Mouse (Mus musculus) forebrain, embryonic 11.5 days (tissue): ENCODE results near the gene Asb4. TPM values are rescaled to one million over a fixed set of nuclear protein-coding genes. Genes with fewer than 3 reads are reported as not detected.

Experiments used
- ATAC-seq: fragments of 200-750 bp; cut with Nextera tagmentation; replicated peaks from 2 replicates; pipeline ENCODE4 v1.8.0; 2017; ENCODE audit warnings: moderate TSS enrichment; ENCODE audit not compliant: low FRiP score
- DNase-seq: peaks from one replicate; pipeline ENCODE4 v3.0.0-alpha.2; 2017; ENCODE audit warnings: low spot score
- H3K27ac ChIP-seq: fragments of 300-500 bp; sonication (generic); 2 replicates; pipeline ENCODE4 v1.5.1; 2014; ENCODE audit warnings: low read depth, low read length
- H3K27me3 ChIP-seq: fragments of 300-500 bp; sonication (generic); 2 replicates; pipeline ENCODE4 v1.6.1; 2014; ENCODE audit warnings: mild to moderate bottlenecking, low read length, mixed read lengths; ENCODE audit not compliant: control insufficient read depth, insufficient read depth
- H3K36me3 ChIP-seq: fragments of 300-500 bp; sonication (generic); 2 replicates; pipeline ENCODE4 v1.6.1; 2014; ENCODE audit warnings: mild to moderate bottlenecking, low read length, moderate library complexity, mixed read lengths; ENCODE audit not compliant: control insufficient read depth, insufficient read depth
- H3K4me1 ChIP-seq: fragments of 300-500 bp; sonication (generic); replicated peaks from 2 replicates; pipeline ENCODE4 v1.6.1; 2014; ENCODE audit warnings: low read length, mixed read lengths; ENCODE audit not compliant: control insufficient read depth, insufficient read depth
- H3K4me2 ChIP-seq: fragments of 300-500 bp; sonication (generic); 2 replicates; pipeline ENCODE4 v1.6.1; 2014; ENCODE audit warnings: low read depth, mild to moderate bottlenecking, low read length, moderate library complexity, mixed read lengths; ENCODE audit not compliant: severe bottlenecking
- H3K4me3 ChIP-seq: fragments of 300-500 bp; sonication (generic); 2 replicates; pipeline ENCODE4 v1.5.1; 2014; ENCODE audit warnings: low read depth, low read length
- H3K9ac ChIP-seq: fragments of 300-500 bp; sonication (generic); 2 replicates; pipeline ENCODE4 v1.6.1; 2014; ENCODE audit warnings: low read length
- H3K9me3 ChIP-seq: fragments of 300-500 bp; sonication (generic); 2 replicates; pipeline ENCODE4 v1.6.1; 2016; ENCODE audit warnings: low read length, mixed read lengths; ENCODE audit not compliant: control insufficient read depth
- WGBS: fragments of 180-500 bp; shearing (Covaris S2); extraction: QIAGEN DNeasy Blood & Tissue Kit; methylation state at CpG from one replicate; pipeline ENCODE4 v1.1.7; 2014; 5-methylcytosine and 5-hydroxymethylcytosine counted together
- polyA plus RNA-seq: library from polyadenylated mRNA; unstranded; fragments of >200 nt; fragmentation: Nextera tagmentation; extraction: Ambion mirVana; gene quantifications from 2 replicates; pipeline ENCODE4 v1.2.1, GENCODE M21; 2014

The Asb4 gene
- polyA plus RNA-seq, 1 experiment from 2014 or later = 33.4 TPM

DNA sequence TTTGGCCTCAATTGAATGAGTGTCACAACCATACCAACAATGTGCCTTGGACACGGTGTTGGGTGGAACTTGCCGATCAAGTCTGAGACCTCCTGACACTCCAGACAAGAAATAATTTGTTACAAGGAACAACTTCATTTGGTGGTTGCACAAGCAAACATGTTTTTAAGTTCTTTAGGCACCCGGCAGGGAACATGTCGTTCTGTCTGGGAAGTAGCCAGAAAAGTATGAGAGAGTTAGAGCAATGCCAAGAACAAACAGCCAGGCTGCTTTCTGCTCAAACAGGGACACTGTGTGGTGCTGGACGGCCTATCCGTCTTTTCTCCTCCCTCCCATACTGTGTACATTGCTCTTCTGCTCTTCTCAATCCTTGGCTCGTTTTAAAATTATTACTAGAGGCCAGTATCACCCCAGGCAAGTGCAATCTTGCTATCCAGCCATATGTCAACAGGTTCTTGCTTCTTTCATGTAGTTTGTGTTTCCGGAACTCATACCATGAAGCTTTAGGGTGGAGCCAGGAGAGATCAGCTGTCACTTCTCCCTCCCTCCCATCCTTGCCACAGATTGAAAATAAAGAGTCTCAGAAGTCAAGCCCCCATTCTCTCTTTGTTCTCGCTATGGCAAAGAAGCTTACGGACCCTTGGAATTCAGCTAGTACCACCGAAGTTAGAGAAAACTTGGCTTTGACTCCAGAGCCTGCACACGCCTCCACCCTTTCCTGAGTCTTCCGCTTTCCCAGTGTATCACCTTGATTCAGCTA, 60.1 kb downstream of the Asb4 start:
- H3K27me3 ChIP-seq = no peaks in the 10 kb centered on the region
- H3K4me2 ChIP-seq = no peak overlapping the region
- H3K27ac ChIP-seq = no peak overlapping the region
- H3K4me1 ChIP-seq = peaks cover 5% of the 10 kb centered on the region; the same call in 1 of the 2 replicates
- DNase-seq = no peak
- H3K4me3 ChIP-seq = no peak overlapping the region
- 26% methylated on average over 13 of the region's 13 CpGs for WGBS
- no peaks in the 10 kb centered on the region for H3K9me3 ChIP-seq
- no peak for ATAC-seq
- no peak overlapping the region for H3K9ac ChIP-seq
- no peaks in the 10 kb centered on the region for H3K36me3 ChIP-seq

DNA sequence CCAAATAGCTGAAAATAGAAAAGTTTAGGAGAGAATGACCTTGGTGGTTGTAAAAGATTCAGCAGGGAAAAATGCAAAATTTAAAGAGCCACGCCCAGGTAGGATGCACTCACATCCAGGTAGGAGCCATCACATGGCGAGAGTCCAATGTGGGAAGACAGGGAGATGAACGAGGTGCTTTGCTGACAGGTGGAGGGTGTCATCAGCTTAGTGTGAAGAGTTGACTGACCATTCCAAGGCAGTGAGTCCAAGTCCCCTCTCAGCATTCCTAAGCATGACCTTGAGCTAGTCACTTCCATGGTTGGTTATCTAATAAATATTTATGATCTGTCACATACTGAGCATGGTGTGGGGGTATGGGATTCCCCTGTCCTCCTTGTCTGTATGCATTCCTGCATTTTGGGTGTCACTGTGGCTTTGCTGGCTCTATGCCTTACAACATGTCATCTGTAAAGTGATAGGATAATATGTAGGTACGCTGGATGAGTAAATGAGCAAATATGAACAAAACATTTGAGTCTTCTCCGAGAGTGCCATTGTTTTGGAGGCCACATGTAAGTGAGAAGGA, 61.2 kb downstream of the Asb4 start:
- no peak for ATAC-seq
- no peak overlapping the region for H3K27ac ChIP-seq
- peaks cover 5% of the 10 kb centered on the region; the same call in 1 of the 2 replicates for H3K4me1 ChIP-seq
- no peak overlapping the region for H3K4me3 ChIP-seq
- DNase-seq = no peak
- no peak overlapping the region for H3K9ac ChIP-seq
- no peaks in the 10 kb centered on the region for H3K27me3 ChIP-seq
- no peaks in the 10 kb centered on the region for H3K36me3 ChIP-seq
- whole genome bisulfite sequencing = 92% methylated on average over 5 of the region's 5 CpGs
- H3K9me3 ChIP-seq = no peaks in the 10 kb centered on the region
- no peak overlapping the region for H3K4me2 ChIP-seq

DNA sequence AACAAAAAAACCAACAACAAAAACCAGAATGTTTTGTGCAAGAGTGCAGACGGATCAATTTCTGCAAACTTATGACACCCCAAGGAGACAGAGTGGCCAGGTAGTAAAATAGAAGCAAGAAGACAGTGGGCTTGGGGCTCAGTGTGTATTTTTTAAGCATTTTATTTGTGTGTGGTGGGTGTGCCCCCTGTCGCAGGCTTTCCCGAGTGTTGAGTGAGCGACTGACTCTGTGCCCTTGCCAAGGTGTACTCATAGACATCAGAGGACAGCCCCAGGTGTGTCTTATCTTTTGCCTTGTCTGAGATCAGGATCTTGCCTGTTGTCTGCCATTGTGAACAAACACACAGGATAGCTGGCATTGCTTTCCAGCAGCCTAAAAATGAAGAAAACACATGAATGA, 63.8 kb downstream of the Asb4 start:
- no peak for DNase-seq
- Histone ChIP-seq H3K4me1 (peaks cover 5% of the 10 kb centered on the region; the same call in 1 of the 2 replicates), H3K27ac (no peak overlapping the region), H3K9ac (no peak overlapping the region), H3K36me3 (no peaks in the 10 kb centered on the region), H3K4me2 (no peak overlapping the region), H3K9me3 (no peaks in the 10 kb centered on the region), H3K27me3 (no peaks in the 10 kb centered on the region), H3K4me3 (no peak overlapping the region)
- 83% methylated on average over 4 of the region's 4 CpGs for WGBS
- ATAC-seq = 0 out of 2 replicates have a peak, but pooled peaks have one; percentile 31

DNA sequence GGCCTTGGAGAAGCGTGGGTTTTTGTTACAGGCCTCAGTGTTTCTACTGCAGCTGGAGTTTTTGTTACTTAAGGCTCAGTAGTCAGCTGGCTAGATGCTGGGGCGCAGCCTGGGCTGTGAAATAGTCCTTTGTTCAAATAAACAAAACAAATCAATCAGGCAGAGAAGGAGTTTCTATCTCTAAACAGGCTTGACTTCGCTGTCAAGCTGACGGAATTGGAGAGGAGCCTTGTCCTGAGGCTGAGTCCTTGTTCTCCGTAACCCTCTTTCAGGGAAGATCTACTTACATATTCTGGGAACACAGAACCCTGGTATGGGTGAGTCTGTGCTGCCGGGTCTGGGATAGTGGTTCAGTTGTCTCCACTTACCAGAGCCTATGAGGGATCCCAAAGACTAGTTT, 64.4 kb downstream of the Asb4 start:
- Histone ChIP-seq H3K4me1 (peaks cover 5% of the 10 kb centered on the region; the same call in 1 of the 2 replicates), H3K27me3 (no peaks in the 10 kb centered on the region), H3K4me2 (no peak overlapping the region), H3K4me3 (no peak overlapping the region), H3K9me3 (no peaks in the 10 kb centered on the region), H3K9ac (no peak overlapping the region), H3K36me3 (no peaks in the 10 kb centered on the region), H3K27ac (peak overlapping the region; percentile 18; the same call in 1 of the 2 replicates)
- 11% methylated on average over 6 of the region's 6 CpGs for WGBS
- peak; percentile 69 for ATAC-seq
- no peak for DNase-seq

DNA sequence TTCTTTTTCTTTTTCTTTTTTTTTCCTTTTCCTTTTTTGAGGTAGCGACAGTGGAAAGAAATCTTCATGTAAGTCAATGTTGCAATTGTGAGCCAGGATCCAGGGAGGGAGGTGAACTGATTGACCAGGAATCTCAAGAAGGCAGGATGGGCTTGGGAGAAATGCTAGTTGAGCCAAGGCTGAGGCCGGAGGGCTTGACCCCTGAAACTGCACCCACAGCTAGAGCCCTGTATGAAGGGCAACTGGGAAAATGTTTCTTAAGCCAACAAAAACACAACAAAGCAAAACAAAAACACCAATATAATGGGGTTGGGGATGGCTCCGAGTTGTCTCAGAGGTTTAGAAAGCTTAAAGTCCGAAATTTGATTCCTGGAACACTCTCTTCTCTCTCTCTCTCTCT, 65.2 kb downstream of the Asb4 start:
- Histone ChIP-seq H3K9me3 (no peaks in the 10 kb centered on the region), H3K9ac (no peak overlapping the region), H3K36me3 (no peaks in the 10 kb centered on the region), H3K27me3 (no peaks in the 10 kb centered on the region), H3K4me3 (no peak overlapping the region), H3K27ac (no peak overlapping the region), H3K4me1 (peaks cover 5% of the 10 kb centered on the region; the same call in 1 of the 2 replicates), H3K4me2 (no peak overlapping the region)
- ATAC-seq (no peak), DNase-seq (no peak)
- WGBS = 55% methylated on average over 4 of the region's 4 CpGs

DNA sequence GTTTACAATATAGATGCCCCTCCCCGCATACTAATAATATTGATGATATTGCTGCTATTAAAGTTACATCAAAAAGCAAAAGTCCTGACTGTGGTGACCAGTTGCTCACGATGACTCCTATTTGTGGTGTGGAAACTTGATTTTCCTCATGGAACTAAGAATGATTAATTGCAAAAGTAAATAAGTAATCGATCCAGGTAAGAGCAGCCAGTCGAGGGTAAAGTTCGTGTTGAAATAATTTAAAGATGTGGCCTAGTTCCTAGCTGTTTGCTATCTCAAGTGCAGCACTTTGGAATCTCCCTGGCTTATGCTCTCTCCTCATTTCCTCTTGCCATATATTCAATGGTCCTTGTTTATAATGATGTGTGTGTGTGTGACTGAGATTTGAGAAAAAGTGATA, 66.7 kb downstream of the Asb4 start:
- Histone ChIP-seq H3K4me2 (no peak overlapping the region), H3K27me3 (no peaks in the 10 kb centered on the region), H3K4me3 (no peak overlapping the region), H3K27ac (no peak overlapping the region), H3K36me3 (no peaks in the 10 kb centered on the region), H3K9me3 (no peaks in the 10 kb centered on the region), H3K4me1 (peaks cover 5% of the 10 kb centered on the region; the same call in 1 of the 2 replicates), H3K9ac (no peak overlapping the region)
- 94% methylated on average over 5 of the region's 5 CpGs for WGBS
- ATAC-seq (no peak), DNase-seq (no peak)

DNA sequence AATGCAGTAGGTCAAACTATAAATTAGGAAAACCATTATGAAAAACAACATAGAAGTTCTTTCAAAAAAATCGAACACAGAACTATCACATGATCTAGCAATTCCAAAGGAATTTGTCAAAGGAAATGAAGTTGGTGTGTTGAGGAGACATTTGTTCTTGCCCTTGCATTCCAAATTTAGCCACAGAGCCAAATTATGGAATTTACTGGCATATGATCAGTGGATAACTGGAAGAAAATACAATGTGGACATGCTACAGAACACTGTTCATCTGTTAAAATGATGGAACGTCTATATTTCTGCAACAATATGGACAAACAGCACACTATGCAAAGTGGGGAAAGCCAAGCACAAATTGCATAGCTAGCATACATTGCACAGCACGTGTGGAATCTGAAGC, 72.7 kb downstream of the Asb4 start:
- WGBS = 87% methylated on average over 3 of the region's 3 CpGs
- Histone ChIP-seq H3K27ac (no peak overlapping the region), H3K36me3 (no peaks in the 10 kb centered on the region)

DNA sequence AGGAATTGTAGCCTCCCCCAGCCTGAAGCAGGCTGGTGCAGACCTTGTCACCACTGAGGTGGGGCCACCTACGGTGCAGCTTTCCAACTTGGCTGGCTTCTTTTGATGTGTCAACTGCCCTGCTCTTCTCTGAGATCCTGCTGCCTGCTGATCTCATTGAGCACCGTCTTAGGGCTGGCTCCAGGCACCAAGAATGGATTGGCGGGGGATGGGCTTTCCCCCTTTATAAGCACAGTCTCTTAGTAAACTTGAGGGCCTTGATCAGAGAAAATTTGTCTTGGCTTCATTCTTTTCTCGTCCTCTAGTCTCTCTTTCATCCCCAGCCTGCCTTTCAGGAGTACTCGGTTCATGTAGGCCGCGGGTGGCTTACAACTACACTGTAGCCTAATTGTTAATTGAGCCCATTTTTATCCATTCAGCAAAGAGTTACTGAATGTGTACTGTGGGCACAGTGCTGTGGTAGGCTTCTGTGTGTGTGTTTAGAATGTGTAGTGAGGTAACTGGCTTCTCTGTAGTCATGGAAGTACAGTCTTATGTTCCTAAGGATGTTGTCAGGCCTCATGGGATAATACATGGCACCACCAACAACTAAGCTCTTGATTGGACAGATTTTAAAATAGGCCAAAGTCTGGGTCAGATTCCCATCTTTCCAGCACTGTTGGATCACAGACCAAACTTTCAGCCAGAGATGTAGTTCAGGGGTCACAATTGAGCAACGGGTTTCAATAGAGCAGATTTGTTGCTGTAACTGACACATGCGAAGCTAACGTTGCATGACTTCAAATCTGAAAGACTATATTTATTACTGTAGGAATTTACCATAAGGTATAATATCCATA, 87.5 kb downstream of the Asb4 start:
- ATAC-seq = peak; percentile 63; the same call in 1 of the 2 replicates
- Histone ChIP-seq H3K27ac (no peak overlapping the region), H3K4me3 (no peak overlapping the region), H3K36me3 (no peaks in the 10 kb centered on the region), H3K27me3 (no peaks in the 10 kb centered on the region), H3K9me3 (no peaks in the 10 kb centered on the region), H3K4me1 (no peaks in the 10 kb centered on the region), H3K9ac (no peak overlapping the region), H3K4me2 (no peak overlapping the region)
- WGBS = 64% methylated on average over 10 of the region's 10 CpGs
- no peak for DNase-seq

More for the DNA sequence above, 72.7 kb downstream of the Asb4 start:
- H3K9me3 ChIP-seq = no peaks in the 10 kb centered on the region
- H3K4me1 ChIP-seq = no peaks in the 10 kb centered on the region
- DNase-seq = no peak
- no peak overlapping the region for H3K4me3 ChIP-seq
- ATAC-seq = no peak
- no peaks in the 10 kb centered on the region for H3K27me3 ChIP-seq
- no peak overlapping the region for H3K4me2 ChIP-seq
- H3K9ac ChIP-seq = no peak overlapping the region
